Mouse (Mus musculus): ENCODE results near the gene Krt1. TPM values are rescaled to one million over a fixed set of nuclear protein-coding genes. Genes with fewer than 3 reads are reported as not detected.

The Krt1 gene
- 1 to 10 TPM; 4.4 to 4.5 TPM for total RNA-seq (2021)

DNA sequence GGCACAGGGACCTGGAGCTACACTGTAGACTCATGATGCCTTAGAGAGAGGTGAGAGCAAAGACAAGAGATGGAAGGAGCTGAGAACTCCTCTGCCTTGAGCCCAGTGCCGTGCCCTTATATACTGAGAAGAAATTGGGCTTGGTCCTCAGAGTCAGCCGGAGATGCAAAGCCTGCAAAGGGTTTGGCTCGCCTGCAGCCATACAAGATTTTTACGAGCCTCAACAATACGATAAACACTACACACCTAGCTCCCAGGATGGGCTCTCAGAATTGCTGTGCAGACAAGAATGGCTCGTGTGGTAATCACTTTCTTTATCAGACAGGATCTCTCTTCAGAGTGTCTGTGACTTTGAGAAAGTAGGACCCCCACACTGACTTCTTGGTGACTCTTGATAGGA lies at the start of gene Krt1:
Krt1 (minus strand) TSS at position 101 of the 400 bp plus-strand sequence.
- intact Hi-C loops (cut with DNase I): no loop called here
- DNase-seq (ENCODE audit: extremely low spot score in 1 of 2, low spot score in 2 of 2): no peak

DNA sequence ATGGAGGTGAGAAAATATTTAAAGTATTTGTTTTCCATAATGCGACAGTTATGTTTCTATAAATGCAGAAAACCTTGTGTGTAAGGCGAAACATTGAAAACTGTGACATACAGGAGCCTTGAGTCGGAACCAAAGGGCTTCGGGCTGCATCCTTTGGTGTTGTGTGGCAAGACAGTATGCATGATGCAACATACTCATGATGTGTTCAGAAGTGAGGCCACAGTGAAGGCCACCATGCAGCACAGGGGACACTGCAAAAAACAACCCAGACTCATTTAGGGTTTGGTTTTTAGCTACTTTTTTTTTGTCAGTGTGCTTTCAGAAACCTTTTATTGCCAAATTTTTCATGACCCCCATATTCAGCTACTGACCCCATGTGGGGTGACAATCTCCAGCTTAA lies 44.6 kb upstream of the Krt1 start:
- intact Hi-C loops (cut with DNase I): no loop called here
- DNase-seq (ENCODE audit: extremely low spot score in 1 of 2, low spot score in 2 of 2): no peak

DNA sequence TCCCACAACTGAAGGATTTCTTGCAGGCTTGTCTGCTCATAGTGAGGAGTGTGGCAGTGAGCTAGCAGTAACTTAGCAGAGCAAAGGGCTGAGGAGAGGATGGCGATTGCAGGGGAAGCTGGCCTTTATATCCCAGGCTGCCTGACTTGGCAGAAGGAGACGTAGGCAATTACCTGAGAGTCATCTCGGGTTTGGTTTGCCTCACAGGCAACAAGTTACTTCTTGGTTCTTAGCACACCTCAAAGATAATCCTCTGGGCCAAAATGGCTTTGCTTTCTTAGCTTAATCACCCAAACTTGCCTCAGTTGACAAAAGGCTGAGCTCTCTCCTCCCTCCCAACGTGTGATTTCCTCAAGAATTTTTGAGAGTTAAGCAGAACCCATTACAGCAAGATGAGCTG lies 42.2 kb upstream of the Krt1 start, which contains the start of gene Krt76:
Krt76 (minus strand) TSS at position 101 of the 400 bp plus-strand sequence.
- intact Hi-C loops (cut with DNase I): no loop called here
- DNase-seq (ENCODE audit: extremely low spot score in 1 of 2, low spot score in 2 of 2): no peak

DNA sequence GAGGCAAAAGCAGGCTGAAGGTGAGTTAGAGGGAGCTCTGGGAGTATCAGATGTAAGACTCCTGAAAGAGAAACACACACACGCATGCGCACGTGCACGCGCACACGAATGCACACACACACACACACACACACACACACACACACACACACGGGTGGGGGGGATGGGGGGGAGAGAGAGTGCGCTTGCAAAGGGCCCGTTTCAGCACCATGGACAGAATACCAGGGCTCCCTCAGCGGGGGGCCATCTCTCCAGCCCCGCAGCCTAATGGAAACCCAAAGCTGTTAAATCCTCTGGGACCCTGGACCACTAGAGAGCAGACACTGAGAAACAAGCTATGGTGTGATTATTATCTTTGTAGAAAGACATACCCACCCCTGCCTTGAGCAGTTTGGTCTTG lies 29.2 kb upstream of the Krt1 start:
- intact Hi-C loops (cut with DNase I): no loop called here
- no peak for DNase-seq (ENCODE audit: extremely low spot score in 1 of 2, low spot score in 2 of 2)

DNA sequence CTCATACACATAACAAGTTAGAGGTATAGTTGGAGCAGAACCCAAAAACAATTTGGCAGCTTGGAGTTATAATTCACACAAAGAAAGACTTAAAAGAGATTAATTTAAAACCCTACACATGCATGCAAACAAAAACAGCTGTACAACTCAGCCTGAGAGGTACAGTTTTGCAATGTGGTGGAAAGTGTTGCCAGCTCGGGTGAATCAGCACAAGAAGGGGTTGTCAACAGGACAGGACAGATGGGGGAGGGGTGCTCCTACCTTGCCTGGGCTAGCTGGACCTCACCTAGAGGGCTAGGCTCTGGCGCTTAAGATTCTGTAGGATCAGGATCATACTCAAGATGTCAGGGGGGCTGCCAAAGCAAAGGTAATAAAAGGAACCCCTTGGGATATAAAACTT lies 27.4 kb upstream of the Krt1 start:
- DNase-seq (ENCODE audit: extremely low spot score in 1 of 2, low spot score in 2 of 2): no peak
- intact Hi-C loops (cut with DNase I): no loop called here

DNA sequence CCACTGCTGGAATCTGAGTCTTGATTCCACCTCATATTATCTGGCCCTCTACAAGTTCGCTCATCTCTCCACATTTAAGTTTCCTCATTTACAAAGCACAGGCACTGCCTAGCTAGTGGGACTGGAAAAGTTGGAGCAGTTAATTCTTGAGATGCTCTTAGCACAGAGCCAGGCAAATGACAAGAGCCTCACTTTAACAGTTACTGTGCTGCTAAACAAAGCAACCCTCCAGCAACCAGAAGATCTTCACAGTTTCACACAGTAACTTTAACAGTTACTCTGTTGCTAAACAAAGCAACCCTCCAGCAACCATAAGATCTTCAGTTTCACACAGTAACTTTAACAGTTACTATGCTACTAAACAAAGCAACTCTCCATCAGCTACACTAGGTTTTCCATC lies 23.8 kb upstream of the Krt1 start:
- DNase-seq (ENCODE audit: extremely low spot score in 1 of 2, low spot score in 2 of 2): no peak
- intact Hi-C loops (cut with DNase I): no loop called here

DNA sequence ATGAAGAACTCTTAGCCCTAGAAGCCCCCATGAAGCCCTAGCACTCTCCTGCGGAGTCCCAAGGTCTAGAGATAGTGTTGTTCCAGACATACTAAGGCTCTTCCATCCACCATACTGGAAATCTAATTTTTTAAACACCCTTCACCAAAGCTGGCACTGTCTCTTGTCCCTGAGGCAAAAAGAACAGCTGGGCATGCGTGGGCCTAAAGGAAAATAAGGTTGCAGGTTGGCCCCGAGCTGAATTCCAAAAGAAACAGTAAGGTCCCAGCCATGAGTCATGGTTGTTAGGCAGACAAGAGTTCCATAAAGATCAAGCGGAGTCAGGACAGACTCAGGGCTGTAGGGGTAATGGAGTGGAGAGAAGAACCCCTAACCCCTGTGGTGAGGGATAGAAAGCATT lies 22.6 kb upstream of the Krt1 start:
- intact Hi-C loops (cut with DNase I): no loop called here
- no peak for DNase-seq (ENCODE audit: extremely low spot score in 1 of 2, low spot score in 2 of 2)

DNA sequence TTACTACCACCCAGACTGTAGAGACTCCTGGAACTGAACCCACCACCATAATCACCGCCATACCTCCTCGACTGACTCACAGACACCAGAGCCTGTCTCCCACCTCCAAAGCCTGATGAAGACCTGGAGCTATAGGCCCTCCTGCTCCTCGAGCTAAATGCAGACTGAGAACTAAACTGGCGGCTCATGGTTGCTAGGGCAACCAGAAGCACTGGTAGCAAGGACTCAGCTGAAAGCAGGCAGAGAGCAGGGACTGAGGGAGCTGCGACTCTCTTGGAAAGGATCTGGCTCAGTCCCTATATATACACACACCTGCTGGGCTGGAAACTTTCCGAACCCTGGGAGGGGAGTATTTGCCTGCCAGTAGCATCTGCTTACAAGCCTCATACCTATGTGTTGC lies 18.8 kb upstream of the Krt1 start, which contains the start of gene Krt77:
Krt77 (minus strand) TSS at position 275 of the 400 bp plus-strand sequence.
- peak; percentile 41 to 68 for DNase-seq (ENCODE audit: extremely low spot score in 1 of 2, low spot score in 2 of 2)
- intact Hi-C loops (cut with DNase I): no loop called here

DNA sequence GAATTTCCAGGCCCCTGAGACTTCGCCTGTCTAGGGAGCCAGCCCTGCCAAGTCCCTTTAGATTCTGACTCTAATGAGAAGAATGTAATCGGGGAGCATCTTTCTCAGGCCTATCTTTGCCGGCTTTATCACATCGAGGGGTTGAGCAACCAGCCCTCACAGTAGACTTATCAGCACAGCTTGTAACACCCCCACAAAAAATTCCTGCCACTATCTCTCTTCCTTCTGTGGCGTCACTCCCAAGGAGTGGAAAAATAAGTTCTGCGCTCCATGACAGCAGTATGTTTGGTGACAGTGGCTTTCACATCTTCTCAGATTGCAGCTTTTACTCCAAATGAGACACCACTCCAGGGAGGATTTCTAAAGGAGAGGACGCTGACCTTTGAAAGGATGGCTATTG lies 16.2 kb upstream of the Krt1 start:
- intact Hi-C loops (cut with DNase I): no loop called here
- peak in 1 of 2 experiments; percentile 38 for DNase-seq (ENCODE audit: extremely low spot score in 1 of 2, low spot score in 2 of 2)

DNA sequence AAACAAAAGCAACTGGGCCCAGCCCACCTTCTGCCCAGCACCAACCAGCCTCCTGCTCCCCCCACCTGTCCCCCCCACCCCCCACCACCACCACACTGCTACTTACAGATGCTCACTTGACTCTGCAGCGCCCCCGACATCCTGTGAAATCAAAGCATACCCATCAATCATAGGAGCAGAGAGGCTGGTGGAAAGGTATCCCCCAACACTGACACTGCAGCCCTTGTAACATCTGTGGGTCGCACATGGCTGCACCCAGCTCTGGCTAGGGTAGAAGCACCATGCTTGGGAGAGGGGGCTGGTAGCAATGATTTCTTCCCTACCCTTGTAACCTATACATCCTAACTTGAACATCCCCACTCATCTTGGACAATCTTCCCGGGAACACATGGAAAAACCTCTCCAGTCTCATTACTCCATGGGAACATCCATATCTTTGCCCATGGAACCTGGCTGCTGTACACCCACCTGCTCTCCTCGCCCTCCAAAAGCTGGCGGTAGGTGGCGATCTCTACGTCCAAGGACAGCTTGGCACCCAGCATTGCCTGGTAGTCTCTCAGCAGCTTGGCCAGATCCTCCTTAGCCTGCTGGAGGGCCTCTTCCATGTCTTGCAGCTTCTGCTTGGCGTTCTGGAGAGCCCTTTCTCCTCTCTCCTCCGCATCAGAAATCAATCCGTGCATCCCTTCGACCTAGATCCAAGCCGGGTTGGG lies 10.0 kb upstream of the Krt1 start:
- intact Hi-C loops (cut with DNase I): no loop called here
- DNase-seq (ENCODE audit: extremely low spot score in 1 of 2, low spot score in 2 of 2): peak in 1 of 2 experiments; percentile 37

DNA sequence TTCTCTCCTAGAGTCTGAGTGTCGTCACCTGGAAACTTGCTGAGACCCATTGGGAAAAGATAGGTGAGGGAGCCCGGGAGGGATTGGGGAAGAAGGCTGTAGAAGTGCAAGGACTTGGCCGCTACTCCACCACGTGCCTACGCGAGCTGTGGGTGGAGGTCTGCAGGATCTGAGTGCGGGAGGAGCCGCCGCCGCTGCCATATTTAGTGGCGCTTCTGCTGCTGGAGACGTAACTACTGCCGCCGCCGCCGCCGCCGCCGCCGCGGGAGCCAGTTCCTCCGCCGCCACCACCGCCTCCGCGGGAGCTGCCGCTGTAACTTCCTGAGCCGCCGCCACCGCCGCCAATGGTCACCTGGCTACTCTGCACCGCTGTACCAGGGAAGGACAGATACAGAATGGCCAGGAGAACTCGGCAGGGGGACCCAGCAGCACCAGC lies 9.2 kb upstream of the Krt1 start:
- DNase-seq (ENCODE audit: extremely low spot score in 1 of 2, low spot score in 2 of 2): peak in 1 of 2 experiments; percentile 60
- intact Hi-C loops (cut with DNase I): no loop called here

DNA sequence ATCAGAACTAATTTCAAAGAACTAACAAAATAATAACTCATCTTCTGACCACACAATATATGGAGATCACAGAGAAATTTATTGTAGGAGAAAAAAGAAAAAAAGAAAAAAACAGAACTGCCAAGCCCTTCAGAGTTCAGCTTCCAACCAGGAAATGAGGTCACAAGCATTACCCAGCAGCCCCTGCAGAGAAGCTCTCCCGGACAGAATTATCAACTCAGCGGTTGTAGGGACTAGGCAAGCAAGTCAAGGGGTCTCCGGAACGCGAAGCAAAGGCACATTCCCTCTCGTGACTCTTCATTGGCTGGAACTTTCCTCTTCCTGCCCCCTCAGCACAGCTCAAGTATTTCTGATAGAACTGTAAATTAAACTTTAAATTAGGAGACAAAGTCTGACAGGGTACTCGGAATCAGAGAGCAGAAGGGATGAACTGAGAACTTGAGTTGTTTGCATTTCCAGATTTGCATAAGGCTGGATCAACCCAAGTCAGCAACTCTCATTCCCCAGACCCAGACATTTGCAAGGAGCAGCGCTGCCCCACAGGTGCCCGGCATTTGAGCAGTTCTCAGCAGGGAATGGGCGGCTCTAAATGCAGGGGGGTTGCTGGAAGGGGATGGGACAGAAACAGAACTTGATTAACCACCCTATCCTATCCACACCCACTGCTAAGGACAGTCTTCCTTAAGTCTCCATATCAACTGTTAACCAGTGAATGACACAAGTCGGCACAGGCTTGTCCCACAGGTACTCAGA lies 8.3 kb upstream of the Krt1 start:
- intact Hi-C loops (cut with DNase I): no loop called here
- DNase-seq (ENCODE audit: extremely low spot score in 1 of 2, low spot score in 2 of 2): no peak

DNA sequence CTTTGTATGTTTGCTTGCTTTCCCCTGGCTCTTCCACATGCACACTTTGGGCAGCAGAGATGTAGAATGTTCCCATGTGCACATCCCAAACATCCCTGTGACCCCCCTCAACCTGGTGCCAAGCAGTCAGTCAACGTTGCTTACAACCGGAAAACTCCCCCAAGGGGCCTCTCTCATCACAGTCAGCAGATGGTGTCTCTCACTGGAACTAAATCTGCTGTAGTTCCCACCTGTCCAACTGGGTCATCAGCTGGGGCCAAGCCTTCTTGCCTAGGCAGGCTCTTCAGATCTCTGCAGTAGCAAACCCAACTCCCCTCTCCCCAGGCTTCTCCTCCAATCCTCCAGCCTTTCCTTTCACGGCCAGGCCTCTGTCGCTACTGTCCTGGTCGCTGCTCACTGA lies 6.1 kb upstream of the Krt1 start:
- intact Hi-C loops (cut with DNase I): no loop called here
- no peak for DNase-seq (ENCODE audit: extremely low spot score in 1 of 2, low spot score in 2 of 2)

DNA sequence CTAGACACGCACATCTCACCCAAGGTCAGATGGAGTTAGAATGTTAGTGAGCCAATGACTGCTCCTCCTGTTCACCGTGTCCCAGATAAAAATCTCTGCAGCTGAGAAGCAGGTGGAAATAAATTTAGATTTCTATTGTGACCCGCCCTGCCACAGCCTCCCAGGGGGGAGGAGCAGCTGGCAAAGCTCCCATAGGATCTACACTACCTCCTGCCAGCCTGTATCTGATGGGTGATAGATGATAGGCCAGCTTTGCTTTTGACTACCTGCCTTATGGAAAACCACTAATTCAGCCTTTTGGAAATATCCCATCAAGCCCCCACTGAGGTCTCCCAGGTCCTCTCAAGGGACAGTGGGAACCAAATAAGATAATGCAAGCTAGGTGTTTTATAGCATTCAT lies 5.1 kb upstream of the Krt1 start:
- intact Hi-C loops (cut with DNase I): no loop called here
- no peak for DNase-seq (ENCODE audit: extremely low spot score in 1 of 2, low spot score in 2 of 2)

DNA sequence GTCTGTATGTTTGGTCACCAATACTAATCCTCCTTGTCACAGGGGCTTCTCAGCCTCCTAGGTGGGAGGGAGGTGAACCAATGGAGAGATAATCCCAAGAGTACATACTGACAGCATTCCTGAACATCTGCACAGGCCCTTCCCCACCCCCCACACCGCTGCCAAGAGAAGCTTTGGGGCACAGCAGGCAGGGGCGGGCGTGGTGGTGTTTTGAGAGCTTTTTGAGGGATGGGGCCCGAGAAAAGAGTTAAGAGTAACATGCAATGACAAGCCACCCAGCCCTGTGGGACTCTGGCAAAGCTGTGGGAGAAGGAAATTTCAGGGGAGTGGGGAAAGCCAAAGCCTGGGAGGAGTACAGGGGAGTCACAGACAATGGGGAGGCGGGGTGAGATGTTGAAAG lies 3.7 kb upstream of the Krt1 start:
- intact Hi-C loops (cut with DNase I): no loop called here
- no peak for DNase-seq (ENCODE audit: extremely low spot score in 1 of 2, low spot score in 2 of 2)

DNA sequence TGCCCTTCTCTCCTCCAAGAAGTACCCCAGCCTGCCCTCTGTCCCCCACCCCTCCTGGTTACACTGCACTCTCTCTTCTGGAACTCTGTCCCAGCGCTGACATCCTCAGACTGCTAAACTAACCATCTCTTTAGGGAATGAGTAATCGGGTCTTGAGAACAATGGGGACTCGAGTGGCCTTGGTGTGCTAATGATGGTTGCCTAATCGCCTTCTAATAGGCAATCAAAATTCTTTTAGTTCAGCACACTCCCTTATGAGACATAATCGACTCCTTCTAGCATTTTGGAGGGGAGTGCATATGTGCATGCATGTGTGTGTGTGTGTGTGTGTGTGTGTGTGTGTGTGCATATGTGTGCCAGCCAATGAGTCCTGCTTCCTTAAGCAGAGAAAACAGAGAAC lies 2.0 kb upstream of the Krt1 start:
- DNase-seq (ENCODE audit: extremely low spot score in 1 of 2, low spot score in 2 of 2): no peak
- intact Hi-C loops (cut with DNase I): no loop called here

DNA sequence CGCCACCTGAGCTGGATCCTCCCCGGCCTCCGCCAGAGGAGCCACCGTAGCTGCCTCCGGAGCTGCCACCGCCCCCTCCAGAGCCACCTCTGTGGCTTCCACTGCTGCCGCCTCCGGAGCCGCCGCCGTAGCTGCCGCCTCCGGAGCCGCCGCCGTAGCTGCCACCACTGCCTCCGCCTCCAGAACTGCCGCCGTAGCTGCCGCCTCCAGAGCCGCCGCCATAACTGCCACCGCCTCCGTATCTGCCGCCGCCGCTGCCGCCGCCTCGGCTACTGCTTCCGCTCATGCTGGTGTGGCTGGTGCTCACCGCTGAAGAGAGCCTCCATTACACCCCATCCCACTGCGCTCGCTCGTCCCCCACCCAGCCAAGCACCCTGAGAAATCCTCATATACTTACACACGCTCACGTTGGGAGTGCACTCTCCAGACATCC lies 4.6 kb downstream of the Krt1 start:
- intact Hi-C loops (cut with DNase I): no loop called here
- peak in 1 of 2 experiments; percentile 65 for DNase-seq (ENCODE audit: extremely low spot score in 1 of 2, low spot score in 2 of 2)

DNA sequence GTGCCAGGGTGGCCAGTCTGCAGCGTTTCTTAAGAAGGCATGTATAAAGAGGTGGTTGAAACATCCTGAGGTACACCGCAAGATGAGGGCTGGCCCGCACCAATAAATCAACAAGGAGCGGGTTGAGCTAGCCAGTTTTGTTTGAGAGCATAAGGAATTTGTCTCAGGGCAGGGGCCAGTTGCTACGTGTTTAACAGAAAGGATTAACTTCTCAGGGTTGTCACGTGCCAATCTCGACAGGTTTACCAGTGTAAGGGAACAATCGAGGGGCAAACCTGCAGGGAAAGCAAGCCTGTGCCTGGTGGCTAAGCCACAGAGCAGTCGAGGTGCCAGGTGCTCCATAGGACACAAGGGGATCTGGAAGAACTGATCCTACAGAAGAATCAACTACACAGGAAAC lies 7.4 kb downstream of the Krt1 start:
- no peak for DNase-seq (ENCODE audit: extremely low spot score in 1 of 2, low spot score in 2 of 2)
- intact Hi-C loops (cut with DNase I): no loop called here

DNA sequence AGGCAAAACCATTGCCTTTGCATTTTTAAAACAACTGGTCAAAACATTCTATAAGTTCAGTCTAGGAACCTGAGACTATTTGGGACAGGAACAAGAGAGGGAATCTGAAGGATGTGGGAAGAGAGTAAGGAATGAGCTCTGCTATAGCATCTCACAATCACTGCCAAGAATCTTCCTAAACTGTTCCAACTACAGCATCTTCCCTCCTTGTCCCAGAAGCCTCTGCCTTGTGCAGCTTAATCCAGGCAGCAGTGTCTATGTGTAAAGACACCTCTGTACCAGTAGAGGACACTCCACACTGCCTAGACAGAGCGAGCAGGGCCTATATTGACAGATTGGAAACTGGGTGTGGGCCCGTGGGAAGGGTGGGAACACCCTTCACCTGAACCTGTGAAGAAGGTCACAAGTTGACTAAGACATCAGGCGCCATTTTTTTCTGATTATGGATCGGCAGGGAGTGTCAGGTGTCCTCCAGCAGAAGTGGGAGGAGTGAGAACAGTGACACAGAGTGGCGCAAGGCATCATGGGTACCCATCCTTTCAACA lies 15.7 kb downstream of the Krt1 start:
- no peak for DNase-seq (ENCODE audit: extremely low spot score in 1 of 2, low spot score in 2 of 2)
- intact Hi-C loops (cut with DNase I): no loop called here

DNA sequence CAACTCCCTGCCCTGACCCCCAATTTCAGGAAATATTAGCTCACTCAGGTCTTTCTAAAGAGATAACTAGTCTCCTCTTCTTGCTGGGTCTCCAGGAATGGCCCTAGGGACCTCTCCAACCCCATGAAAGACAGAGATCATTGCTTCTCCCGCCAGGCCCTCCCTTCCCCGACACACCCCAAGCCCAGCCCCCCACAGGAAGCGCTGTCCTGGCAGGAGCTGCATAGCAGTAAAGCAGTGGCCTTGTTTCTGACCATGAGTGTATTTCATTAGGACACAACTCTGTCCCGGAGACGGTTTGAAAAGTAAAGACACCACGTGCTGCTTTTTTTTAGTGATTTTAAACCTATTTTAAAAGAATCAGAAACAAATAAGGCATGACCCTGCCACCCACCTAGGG lies 17.5 kb downstream of the Krt1 start:
- intact Hi-C loops (cut with DNase I): no loop called here

More for the DNA sequence above, 17.5 kb downstream of the Krt1 start:
- DNase-seq (ENCODE audit: extremely low spot score in 1 of 2, low spot score in 2 of 2): no peak
